Mouse (Mus musculus) liver, postnatal 0 days (tissue): ENCODE results near the gene Cox15. TPM values are rescaled to one million over a fixed set of nuclear protein-coding genes. Genes with fewer than 3 reads are reported as not detected.

ENCODE experiments used
- ATAC-seq: fragments of 200-750 bp; cut with Nextera tagmentation; 2 replicates; pipeline ENCODE4 v1.8.0; 2017; ENCODE audit warnings: mild to moderate bottlenecking, moderate library complexity
- DNase-seq: peaks from one replicate; pipeline ENCODE4 v3.0.0-alpha.2; 2016
- H3K27ac ChIP-seq: fragments of 300-500 bp; sonication (generic); 2 replicates; pipeline ENCODE4 v1.5.1; 2014; ENCODE audit warnings: antibody characterized with exemption, moderate library complexity, mild to moderate bottlenecking, low read depth
- H3K27me3 ChIP-seq: fragments of 300-500 bp; sonication (generic); 2 replicates; pipeline ENCODE4 v1.6.1; 2014; ENCODE audit warnings: low read length, control low read depth, mixed read lengths; ENCODE audit not compliant: insufficient read depth
- H3K36me3 ChIP-seq: fragments of 300-500 bp; sonication (generic); replicated peaks from 2 replicates; pipeline ENCODE4 v1.6.1; 2014; ENCODE audit warnings: mild to moderate bottlenecking, control low read depth, low read length, moderate library complexity, mixed read lengths; ENCODE audit not compliant: insufficient read depth
- H3K4me1 ChIP-seq: fragments of 300-500 bp; sonication (generic); 2 replicates; pipeline ENCODE4 v1.6.1; 2014; ENCODE audit warnings: antibody characterized with exemption, mild to moderate bottlenecking, control low read depth; ENCODE audit not compliant: insufficient read depth
- H3K4me2 ChIP-seq: fragments of 300-500 bp; sonication (generic); 2 replicates; pipeline ENCODE4 v1.6.1; 2014; ENCODE audit warnings: low read depth, mild to moderate bottlenecking, low read length, moderate library complexity, mixed read lengths
- H3K4me3 ChIP-seq: fragments of 300-500 bp; sonication (generic); 2 replicates; pipeline ENCODE4 v1.5.1; 2014; ENCODE audit warnings: low read depth, low read length
- H3K9ac ChIP-seq: fragments of 300-500 bp; sonication (generic); replicated peaks from 2 replicates; pipeline ENCODE4 v1.6.1; 2014; ENCODE audit warnings: mild to moderate bottlenecking, moderate library complexity
- H3K9me3 ChIP-seq: fragments of 300-500 bp; sonication (generic); 2 replicates; pipeline ENCODE4 v1.6.1; 2016; ENCODE audit warnings: mild to moderate bottlenecking, control low read depth, low read length, mixed read lengths
- CTCF ChIP-seq: sonication (generic); IDR thresholded peaks from 2 replicates; pipeline ENCODE4 v1.5.1; 2016; ENCODE audit warnings: antibody characterized with exemption, low read depth
- EP300 ChIP-seq: IDR thresholded peaks from 2 replicates; pipeline ENCODE4 v1.6.1; 2016; ENCODE audit warnings: antibody characterized with exemption, low read depth, mild to moderate bottlenecking
- WGBS: fragments of 180-500 bp; shearing (Covaris S2); extraction: QIAGEN DNeasy Blood & Tissue Kit; methylation state at CpG from one replicate; pipeline ENCODE4 v1.1.7; 2014; ENCODE audit not compliant: insufficient replicate concordance; 5-methylcytosine and 5-hydroxymethylcytosine counted together
- polyA plus RNA-seq: library from polyadenylated mRNA; unstranded; fragments of >200 nt; fragmentation: Nextera tagmentation; extraction: Ambion mirVana; gene quantifications from 2 replicates; pipeline ENCODE4 v1.2.1, GENCODE M21; 2015

Cox15 gene
- polyA plus RNA-seq, 1 experiment from 2014 or later: 3.5 TPM

- DNase-seq: no peak
These were observed 55.0 kb downstream of the Cox15 start for GRCm38 (mm10) chr19:43697666-43698370.

GRCm38 (mm10) chr19:43695514-43695964, 57.3 kb downstream of the Cox15 start:
- Histone ChIP-seq H3K36me3 (peaks cover 11% of the 10 kb centered on the region; the same call in 1 of the 2 replicates), H3K4me2 (no peak overlapping the region), H3K4me1 (no peaks in the 10 kb centered on the region; the same call in 1 of the 2 replicates), H3K9ac (no peak overlapping the region), H3K27me3 (no peaks in the 10 kb centered on the region), H3K4me3 (no peak overlapping the region), H3K9me3 (no peaks in the 10 kb centered on the region), H3K27ac (no peak overlapping the region)
- TF ChIP-seq CTCF (no peak), EP300 (0 out of 2 replicates have a peak, but pooled peaks have one; percentile 33)
- WGBS: 36% methylated on average over 10 of the region's 10 CpGs
- ATAC-seq: peak; percentile 56
- no peak for DNase-seq

More at GRCm38 (mm10) chr19:43697666-43698370, 55.0 kb downstream of the Cox15 start:
- TF ChIP-seq CTCF (no peak), EP300 (no peak)
- H3K4me1 ChIP-seq: no peaks in the 10 kb centered on the region
- H3K4me2 ChIP-seq: no peak overlapping the region
- no peak overlapping the region for H3K4me3 ChIP-seq
- ATAC-seq: no peak
- H3K27me3 ChIP-seq: no peaks in the 10 kb centered on the region
- no peaks in the 10 kb centered on the region for H3K9me3 ChIP-seq
- no peak overlapping the region for H3K9ac ChIP-seq
- WGBS: 93% methylated on average over 5 of the region's 5 CpGs
- peaks cover 10% of the 10 kb centered on the region; the same call in 1 of the 2 replicates for H3K36me3 ChIP-seq
- H3K27ac ChIP-seq: no peak overlapping the region

- Histone ChIP-seq H3K27me3 (no peaks in the 10 kb centered on the region), H3K27ac (no peak overlapping the region), H3K9ac (no peak overlapping the region), H3K4me3 (no peak overlapping the region), H3K9me3 (no peaks in the 10 kb centered on the region), H3K36me3 (0 out of 2 replicates have a peak, but pooled peaks cover 6% of the 10 kb centered on the region), H3K4me2 (no peak overlapping the region), H3K4me1 (peaks cover 6% of the 10 kb centered on the region; the same call in 1 of the 2 replicates)
- no peak for ATAC-seq
- no peak for DNase-seq
- no peak for TF ChIP-seq EP300
- TF ChIP-seq CTCF: no peak
- WGBS: 88% methylated on average over 14 of the region's 14 CpGs
These were observed 60.0 kb downstream of the Cox15 start for GRCm38 (mm10) chr19:43692815-43693214.

- H3K4me1 ChIP-seq: peaks cover 6% of the 10 kb centered on the region; the same call in 1 of the 2 replicates
- no peaks in the 10 kb centered on the region for H3K27me3 ChIP-seq
- H3K27ac ChIP-seq: no peak within 1 kb of the TSS
- TF ChIP-seq EP300 (no peak), CTCF (peak; percentile 68)
- H3K9ac ChIP-seq: peak within 1 kb of the TSS; percentile 68
- peak within 1 kb of the TSS; percentile 80 for H3K4me3 ChIP-seq
- ATAC-seq (peak; percentile 100), DNase-seq (peak; percentile 96)
- H3K4me2 ChIP-seq: peak within 1 kb of the TSS; percentile 87
- 0 out of 2 replicates have a peak, but pooled peaks cover 6% of the 10 kb centered on the region for H3K36me3 ChIP-seq
- WGBS: under 1% methylated on average over 59 of the region's 60 CpGs
- H3K9me3 ChIP-seq: no peaks in the 10 kb centered on the region
These were observed 63.2 kb downstream of the Cox15 start, which contains the start of gene Entpd7 for GRCm38 (mm10) chr19:43689419-43690246. Gene Entpd7, plus strand, starts transcription at chr19:43689672.

Other genes starting within 250 kb of the Cox15 start
- 127 and 137 TPM in 2 replicates for gene Got1, start 228.4 kb downstream of the Cox15 start, polyA plus RNA-seq
- 0.05 and 0.13 TPM in 2 replicates for gene Nkx2-3, start 140.7 kb downstream of the Cox15 start, polyA plus RNA-seq
- gene Slc25a28, start 78.1 kb downstream of the Cox15 start, polyA plus RNA-seq: 4.8 and 6.3 TPM in 2 replicates
- gene Entpd7, start 63.3 kb downstream of the Cox15 start, polyA plus RNA-seq: 1.9 TPM in 2 replicates
- 17.1 and 17.6 TPM in 2 replicates for gene Cutc, start within 50 bp of the Cox15 start, polyA plus RNA-seq
- gene Abcc2, start 29.2 kb upstream of the Cox15 start, polyA plus RNA-seq: 37.7 and 38.3 TPM in 2 replicates
- gene Dnmbp, start 187.2 kb upstream of the Cox15 start, polyA plus RNA-seq: 4.0 and 4.8 TPM in 2 replicates
- gene Cpn1, start 233.6 kb upstream of the Cox15 start, polyA plus RNA-seq: 110 and 118 TPM in 2 replicates